Mouse (Mus musculus): ENCODE data around the gene Mrps21. TPM values are rescaled to one million over a fixed set of nuclear protein-coding genes. Genes with fewer than 3 reads are reported as not detected.
"Not testable (repeated sequence)": the region's sequence is repeated elsewhere in the genome, so short reads cannot be mapped to it uniquely, and the experiment has no call there.

Gene Mrps21
- 576 and 634 TPM in 2 replicates for polyA plus RNA-seq (2012; ENCODE audit: insufficient read depth, insufficient read length, missing spikeins)

DNA sequence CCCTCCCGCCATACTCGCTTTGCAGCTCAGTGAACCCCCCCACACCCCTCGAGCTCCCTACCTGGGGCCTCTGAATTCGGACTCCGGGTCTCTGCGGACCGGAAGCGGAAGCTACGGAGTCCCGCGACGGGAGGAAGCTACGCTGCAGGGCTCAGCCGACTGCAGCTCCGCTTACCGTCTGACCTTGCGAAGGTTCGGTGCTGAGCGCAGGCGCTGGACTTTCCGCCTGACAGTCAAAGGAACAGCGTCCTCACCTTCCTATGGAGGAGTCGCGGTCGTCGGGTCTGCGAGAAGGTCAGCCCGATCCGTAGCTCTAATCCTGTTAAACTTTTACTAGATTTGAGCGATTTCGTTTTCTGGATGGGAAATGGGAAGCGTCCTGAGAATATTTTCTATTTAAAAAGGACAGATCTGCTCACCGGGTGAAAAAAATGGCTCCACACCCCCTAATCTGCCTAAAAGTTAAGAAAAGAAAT is at the start of gene Mrps21:
Gene Mrps21, minus strand, starts transcription at position 128 of the 476 bp plus-strand sequence.
- peak within 1 kb of the TSS; percentile 74 for H3K27ac ChIP-seq (replicated peaks; ENCODE audit: low read depth, low read length)
- H3K4me3 ChIP-seq (ENCODE audit: insufficient read depth, low read depth, low read length) = peak within 1 kb of the TSS; percentile 88
- no peaks in the 10 kb centered on the region for H3K4me1 ChIP-seq (ENCODE audit: control insufficient read depth, insufficient read depth, insufficient read length, low read length)

DNA sequence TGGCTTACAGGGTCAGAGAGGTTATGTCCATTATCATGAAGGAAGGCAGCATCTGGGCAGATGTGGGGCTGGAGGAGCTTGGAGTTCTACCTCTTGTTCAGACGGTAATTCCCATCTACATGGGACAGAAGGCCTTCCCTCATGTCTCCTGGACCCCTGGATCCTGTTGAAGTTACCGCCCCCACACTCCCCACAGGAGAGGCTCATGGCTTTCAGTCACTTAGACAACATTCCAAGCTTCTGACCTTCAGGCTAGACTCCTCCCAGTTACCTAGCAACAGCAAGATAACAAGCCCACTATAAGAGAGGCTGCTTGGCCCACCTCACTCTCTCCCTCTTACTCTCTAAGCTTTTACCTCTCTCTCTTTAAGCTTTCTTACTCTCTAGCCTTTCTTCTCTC is 49.2 kb upstream of the Mrps21 start:
- not testable (repeated sequence) for H3K27ac ChIP-seq (replicated peaks; ENCODE audit: low read depth, low read length); H3K4me3 ChIP-seq (ENCODE audit: insufficient read depth, low read depth, low read length); H3K4me1 ChIP-seq (ENCODE audit: control insufficient read depth, insufficient read depth, insufficient read length, low read length)

DNA sequence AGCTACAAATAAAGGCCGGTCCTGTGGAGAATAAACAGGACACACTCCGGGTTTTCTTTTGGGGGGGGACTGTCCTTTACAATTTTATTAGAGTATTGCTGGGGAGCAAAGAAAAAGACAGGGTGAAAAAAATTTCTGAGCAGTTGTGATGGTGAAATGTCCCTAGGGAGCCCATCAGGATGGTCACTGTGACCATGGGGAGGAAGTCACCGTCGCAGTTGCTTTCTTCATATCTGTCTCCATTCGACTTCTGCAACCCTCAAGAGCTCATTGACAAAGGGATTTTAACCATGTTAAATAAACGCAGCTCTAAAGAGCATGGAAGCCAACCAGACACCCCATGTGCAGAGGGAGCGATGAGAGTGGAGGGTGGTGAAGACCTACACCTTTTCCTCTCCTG is 45.4 kb upstream of the Mrps21 start:
- Histone ChIP-seq H3K4me3 (ENCODE audit: insufficient read depth, low read depth, low read length) (no peak overlapping the region), H3K27ac (replicated peaks; ENCODE audit: low read depth, low read length) (no peak overlapping the region), H3K4me1 (ENCODE audit: control insufficient read depth, insufficient read depth, insufficient read length, low read length) (no peaks in the 10 kb centered on the region)

DNA sequence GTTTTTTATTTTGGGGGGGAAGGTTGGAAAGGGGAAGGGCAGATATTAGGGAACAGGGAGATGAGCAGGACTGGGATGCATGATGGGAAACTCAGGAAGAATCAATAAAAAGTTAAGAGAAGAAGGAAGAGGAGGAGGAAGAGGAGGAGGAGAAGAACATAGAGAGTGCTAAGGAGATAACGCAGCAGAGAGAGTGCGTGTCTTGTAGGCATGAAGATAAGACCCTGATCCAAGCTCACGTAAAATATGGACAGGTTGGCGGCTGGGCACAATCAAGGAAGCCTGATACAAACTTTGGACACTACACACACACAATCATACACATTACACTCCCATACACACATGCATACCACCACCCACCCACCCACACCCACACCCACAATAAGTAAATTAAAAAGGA is 43.4 kb upstream of the Mrps21 start:
- no peak overlapping the region for H3K4me3 ChIP-seq (ENCODE audit: insufficient read depth, low read depth, low read length)
- no peak overlapping the region for H3K27ac ChIP-seq (replicated peaks; ENCODE audit: low read depth, low read length)

DNA sequence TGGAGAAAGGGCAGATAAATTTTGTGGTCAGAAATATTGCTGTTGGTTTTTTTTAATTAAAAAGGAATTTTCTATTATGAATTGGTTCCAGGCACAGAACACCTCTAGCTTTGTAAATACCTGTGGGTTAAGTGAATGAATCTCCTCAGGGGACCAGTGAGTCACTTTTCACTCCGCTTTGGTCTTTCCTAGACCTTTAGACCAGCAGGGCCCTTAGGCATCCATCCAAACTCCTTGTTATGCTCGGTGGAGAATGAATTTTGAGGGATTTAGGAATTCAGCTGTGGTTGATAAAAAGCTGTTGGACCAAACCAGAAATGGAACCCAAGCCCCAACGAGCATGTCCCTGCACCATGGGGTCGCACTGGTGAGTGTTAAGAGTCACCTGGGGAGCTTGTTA is 36.3 kb upstream of the Mrps21 start:
- Histone ChIP-seq H3K4me1 (ENCODE audit: control insufficient read depth, insufficient read depth, insufficient read length, low read length) (peaks cover 8% of the 10 kb centered on the region), H3K4me3 (ENCODE audit: insufficient read depth, low read depth, low read length) (no peak overlapping the region), H3K27ac (replicated peaks; ENCODE audit: low read depth, low read length) (no peak overlapping the region)

More for the DNA sequence above, 43.4 kb upstream of the Mrps21 start:
- no peaks in the 10 kb centered on the region for H3K4me1 ChIP-seq (ENCODE audit: control insufficient read depth, insufficient read depth, insufficient read length, low read length)

DNA sequence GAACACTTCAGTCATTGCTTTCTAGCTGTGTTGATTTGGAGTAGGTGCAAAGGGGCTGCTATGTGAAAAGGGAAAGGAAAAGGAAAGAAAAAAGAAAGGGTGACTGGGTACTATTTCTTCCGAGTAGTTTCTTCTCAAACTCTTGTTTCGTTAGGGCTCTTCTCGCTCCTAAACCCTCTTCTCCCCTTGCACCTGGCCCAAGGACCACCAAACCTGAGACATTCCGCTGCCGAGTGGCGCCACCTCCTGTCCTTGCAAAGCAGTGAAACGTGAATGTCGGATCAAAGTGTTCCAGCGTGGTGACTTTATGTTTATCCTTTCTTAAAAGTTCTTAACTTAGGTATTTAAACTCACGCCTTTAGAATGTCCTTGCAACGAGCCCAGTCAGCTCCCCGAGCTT is 35.5 kb upstream of the Mrps21 start:
- Histone ChIP-seq H3K4me1 (ENCODE audit: control insufficient read depth, insufficient read depth, insufficient read length, low read length) (peaks cover 8% of the 10 kb centered on the region), H3K4me3 (ENCODE audit: insufficient read depth, low read depth, low read length) (peak overlapping the region; percentile 50), H3K27ac (replicated peaks; ENCODE audit: low read depth, low read length) (no peak overlapping the region)

DNA sequence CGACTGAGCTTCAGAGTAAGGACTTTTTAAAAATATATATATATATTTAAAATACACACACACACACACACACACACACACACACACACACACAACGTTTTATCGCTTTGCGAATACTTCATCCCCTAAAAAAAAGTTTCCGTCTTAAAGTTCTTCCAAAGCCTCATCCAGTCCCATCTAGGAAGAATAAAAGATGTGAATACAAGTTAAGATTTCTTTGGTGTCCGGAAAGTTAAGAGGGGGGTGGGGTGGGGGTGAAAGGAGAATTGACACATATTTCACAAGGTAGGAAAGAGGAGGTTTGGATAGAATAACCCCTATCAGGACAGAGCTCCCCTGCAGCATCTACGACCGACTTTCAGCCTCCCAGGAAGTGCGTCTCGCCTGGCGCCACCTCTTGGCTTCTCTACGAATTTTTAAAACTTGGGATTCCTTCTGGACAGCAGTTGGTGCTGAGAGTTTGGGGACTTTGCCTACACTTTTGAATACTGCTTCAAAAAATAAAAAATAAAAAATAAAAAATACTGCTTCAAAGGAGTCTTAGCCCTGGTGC is 34.7 kb upstream of the Mrps21 start:
- no peak overlapping the region for H3K27ac ChIP-seq (replicated peaks; ENCODE audit: low read depth, low read length)
- H3K4me1 ChIP-seq (ENCODE audit: control insufficient read depth, insufficient read depth, insufficient read length, low read length) = peaks cover 8% of the 10 kb centered on the region
- peak overlapping the region; percentile 50 for H3K4me3 ChIP-seq (ENCODE audit: insufficient read depth, low read depth, low read length)

DNA sequence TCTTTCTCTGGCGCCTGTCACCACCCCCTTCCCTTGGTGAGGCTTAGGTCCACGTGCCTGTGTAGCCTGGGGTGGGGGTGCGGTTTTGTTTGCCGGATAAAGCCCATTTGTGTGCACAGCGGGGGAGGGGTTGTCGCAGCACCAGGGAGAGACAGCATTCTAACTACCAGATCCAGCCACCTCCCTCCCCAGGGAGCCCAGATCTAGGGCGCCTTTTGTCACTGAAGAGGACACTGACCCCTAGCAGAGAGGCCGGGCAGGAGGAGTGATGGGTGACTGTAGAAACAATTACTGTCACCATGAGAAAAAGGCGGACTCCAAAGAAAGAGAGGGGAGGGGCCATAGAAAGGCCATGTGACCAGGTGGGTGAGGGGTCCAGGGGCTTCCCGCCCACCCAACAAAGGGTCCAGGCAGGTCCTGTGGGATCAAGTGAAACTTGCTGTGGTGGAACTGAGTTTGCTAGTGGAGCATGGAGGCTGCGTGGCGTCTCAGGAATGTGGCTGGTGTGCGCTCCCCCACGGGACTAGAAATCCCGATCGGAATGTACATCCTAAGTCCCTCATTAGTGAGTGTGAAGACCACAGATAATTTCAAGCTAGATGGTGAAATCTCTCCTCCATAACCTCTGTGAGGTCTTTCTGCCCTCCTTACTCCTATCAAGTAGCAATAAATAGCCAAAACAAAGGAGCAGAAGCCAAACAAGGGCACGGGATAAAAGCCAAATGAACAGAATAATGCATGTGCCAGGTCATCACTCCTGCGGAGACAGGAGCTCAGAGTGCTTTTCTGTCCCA is 34.0 kb upstream of the Mrps21 start:
- H3K4me1 ChIP-seq (ENCODE audit: control insufficient read depth, insufficient read depth, insufficient read length, low read length) = peaks cover 8% of the 10 kb centered on the region
- no peak overlapping the region for H3K27ac ChIP-seq (replicated peaks; ENCODE audit: low read depth, low read length)
- peak overlapping the region; percentile 39 for H3K4me3 ChIP-seq (ENCODE audit: insufficient read depth, low read depth, low read length)

DNA sequence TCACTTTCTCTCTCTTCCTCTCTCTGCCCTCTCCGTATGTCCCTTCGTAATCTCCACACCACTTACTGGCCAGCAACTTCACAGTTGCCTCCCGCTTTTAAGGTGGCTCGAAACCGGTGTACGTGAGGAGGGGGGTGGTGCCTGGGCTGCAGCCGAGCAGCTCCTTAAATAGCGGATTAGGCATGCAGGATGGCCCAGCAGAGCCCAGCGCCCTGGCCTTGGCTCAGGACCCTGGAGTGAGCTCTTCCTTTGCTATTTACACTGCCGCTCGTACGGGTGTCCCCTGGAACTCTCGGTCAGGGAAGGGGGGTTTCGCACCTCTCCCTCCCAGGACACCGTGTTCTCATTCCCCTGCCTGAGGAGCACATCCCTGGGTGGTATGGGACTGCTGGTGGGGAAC is 33.2 kb upstream of the Mrps21 start, which contains the start of gene Car14:
Gene Car14, minus strand, starts transcription at position 124 of the 400 bp plus-strand sequence.
- Histone ChIP-seq H3K4me3 (ENCODE audit: insufficient read depth, low read depth, low read length) (peak within 1 kb of the TSS; percentile 39), H3K4me1 (ENCODE audit: control insufficient read depth, insufficient read depth, insufficient read length, low read length) (peaks cover 8% of the 10 kb centered on the region), H3K27ac (replicated peaks; ENCODE audit: low read depth, low read length) (0 out of 2 replicates have a peak within 1 kb of the TSS, but pooled peaks have one; percentile 1)

DNA sequence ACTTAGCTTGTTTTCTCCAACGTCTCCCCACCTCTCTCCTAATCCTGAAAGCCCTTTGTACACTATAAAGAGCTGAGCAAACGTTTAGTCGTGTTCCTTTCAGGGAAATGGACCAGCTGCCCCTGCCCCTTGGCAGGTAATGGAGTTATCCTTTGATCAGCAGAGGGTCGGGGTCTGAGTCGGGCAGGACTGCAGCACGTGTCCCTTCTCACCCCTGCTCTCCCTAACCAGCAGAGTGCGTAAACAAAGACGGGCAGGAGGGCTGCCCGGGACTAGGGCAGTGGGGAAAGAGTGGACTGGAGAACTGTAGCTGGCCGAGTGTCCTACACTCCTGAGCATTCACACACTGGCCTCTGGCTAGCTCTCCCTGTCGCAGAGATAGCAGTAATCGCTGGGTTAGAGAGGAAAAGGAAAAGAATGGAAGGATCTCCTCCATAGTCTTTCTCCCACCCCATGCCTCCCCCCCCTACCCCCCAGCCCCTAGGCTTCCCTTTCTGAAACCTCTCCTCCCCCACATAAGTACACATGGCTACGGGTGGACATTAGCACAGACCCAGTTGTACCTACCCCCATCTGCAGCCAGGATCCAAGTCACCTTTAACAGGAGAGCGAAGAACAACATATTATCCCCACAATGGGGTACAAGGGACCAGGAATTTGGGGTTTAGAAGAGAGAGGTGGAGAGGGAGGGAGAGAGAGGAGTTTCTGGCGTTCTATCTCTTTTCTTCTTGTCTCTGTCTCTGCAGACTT is 32.6 kb upstream of the Mrps21 start:
- H3K4me3 ChIP-seq (ENCODE audit: insufficient read depth, low read depth, low read length) = peak overlapping the region; percentile 39
- H3K27ac ChIP-seq (replicated peaks; ENCODE audit: low read depth, low read length) = 0 out of 2 replicates have a peak overlapping the region, but pooled peaks have one; percentile 1
- H3K4me1 ChIP-seq (ENCODE audit: control insufficient read depth, insufficient read depth, insufficient read length, low read length) = peaks cover 8% of the 10 kb centered on the region

DNA sequence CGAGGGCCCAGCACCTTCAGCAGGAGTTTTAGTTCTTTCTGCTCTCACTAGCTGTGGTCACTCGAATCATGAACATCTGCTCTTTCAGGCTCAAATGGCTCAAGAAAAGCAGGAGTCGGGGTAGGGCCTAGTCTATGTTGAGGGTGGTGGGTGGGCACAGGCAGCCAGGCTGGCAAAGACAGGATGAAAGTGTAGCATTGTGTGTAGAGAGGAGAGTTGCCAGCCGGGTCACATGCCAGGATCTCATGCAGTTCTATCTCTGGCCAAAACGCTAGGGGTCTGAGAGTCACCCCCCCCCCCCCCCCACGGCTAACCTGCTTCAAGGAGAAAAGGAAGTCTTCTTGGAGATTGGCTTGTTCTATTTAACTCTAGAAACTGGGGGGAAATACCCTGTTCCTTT is 31.3 kb upstream of the Mrps21 start:
- peaks cover 8% of the 10 kb centered on the region for H3K4me1 ChIP-seq (ENCODE audit: control insufficient read depth, insufficient read depth, insufficient read length, low read length)
- no peak overlapping the region for H3K4me3 ChIP-seq (ENCODE audit: insufficient read depth, low read depth, low read length)
- H3K27ac ChIP-seq (replicated peaks; ENCODE audit: low read depth, low read length) = peak overlapping the region; percentile 48

DNA sequence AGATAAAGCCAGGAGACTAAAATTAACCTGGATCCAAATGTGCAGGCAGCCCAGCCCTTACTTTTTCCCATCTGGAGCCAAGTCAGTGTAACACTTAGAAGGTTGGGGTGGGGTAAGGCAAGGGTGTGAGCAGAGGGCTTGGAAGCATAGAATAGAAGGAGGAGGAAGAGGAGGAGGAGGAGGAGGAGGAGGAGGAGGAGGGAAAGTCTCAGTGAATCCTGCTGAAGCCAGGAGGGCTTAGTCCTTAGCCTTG is 31.0 kb upstream of the Mrps21 start:
- H3K4me3 ChIP-seq (ENCODE audit: insufficient read depth, low read depth, low read length) = no peak overlapping the region
- H3K4me1 ChIP-seq (ENCODE audit: control insufficient read depth, insufficient read depth, insufficient read length, low read length) = peaks cover 8% of the 10 kb centered on the region
- H3K27ac ChIP-seq (replicated peaks; ENCODE audit: low read depth, low read length) = peak overlapping the region; percentile 48

DNA sequence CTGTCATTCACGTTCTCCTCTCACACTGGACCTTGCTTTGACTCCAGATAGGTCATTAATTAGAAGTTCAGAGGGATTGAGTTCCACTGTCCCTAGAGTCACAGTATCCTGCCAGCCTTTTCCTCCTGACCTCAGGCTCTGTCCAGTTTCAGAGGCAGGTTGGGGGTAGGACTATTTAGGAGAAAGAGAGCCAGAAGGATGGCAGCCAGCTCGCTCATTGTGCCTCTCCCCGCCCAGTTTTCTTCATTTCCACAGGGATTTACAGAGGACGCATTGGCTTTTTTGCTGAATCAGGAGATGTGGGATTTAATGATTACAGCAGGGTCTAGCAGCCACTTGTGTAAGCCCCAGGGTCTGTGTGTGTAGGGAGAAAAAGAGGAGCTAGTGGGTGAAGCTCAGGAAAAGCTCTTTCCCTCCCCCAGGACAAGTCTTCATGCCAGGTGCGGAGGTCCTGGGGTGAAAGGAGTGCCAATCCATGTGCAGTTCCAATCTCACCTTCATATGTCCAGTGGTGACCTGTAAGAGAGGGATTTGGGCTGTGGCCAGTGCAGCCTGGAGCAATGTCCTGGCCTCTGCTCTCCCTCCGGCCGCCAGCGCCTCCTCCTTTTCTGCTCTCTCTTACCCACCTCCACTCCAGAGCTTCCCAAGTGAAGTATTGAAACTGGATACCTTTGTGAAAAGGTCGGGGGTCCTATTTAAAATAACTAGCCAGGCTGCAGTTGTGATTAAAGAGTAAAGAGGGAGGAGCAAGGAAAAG is 30.5 kb upstream of the Mrps21 start:
- H3K4me3 ChIP-seq (ENCODE audit: insufficient read depth, low read depth, low read length) = 0 out of 2 replicates have a peak overlapping the region, but pooled peaks have one; percentile 15
- peak overlapping the region; percentile 89 for H3K27ac ChIP-seq (replicated peaks; ENCODE audit: low read depth, low read length)
- H3K4me1 ChIP-seq (ENCODE audit: control insufficient read depth, insufficient read depth, insufficient read length, low read length) = peaks cover 8% of the 10 kb centered on the region

DNA sequence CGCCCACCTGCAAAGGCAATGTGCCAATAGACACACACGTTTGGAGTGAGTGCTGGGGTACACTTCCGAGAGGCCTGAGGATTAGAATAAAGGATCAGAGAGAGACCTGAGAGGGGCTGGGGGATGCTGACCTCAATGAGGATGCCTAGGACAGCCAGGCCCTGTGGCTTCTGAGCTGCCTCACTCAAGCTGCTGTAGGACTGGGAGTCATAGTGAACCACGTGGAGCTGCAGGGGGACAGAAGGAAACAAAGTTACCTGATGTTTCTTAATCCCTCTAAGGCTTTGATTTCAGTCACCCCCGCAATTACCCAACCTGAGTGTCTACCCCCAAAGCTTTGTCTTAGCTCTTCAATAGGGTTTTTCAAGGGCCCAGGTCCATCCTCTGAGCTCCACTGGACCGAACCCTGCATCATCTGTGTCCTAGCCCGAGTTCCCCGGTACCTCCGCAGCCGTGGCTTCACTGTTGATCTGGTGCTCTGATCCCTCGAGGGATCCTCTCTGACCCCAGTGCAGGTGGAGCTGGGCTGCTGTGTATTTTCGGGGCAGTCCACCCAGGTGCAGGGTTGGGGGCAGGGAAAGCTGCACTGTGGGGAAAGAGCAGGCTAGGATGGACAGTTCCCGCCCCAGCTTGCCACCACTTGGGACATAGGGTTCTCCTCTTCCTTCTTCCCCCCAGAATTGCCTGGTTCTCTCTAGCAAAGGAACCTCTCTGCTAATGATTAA is 28.6 kb upstream of the Mrps21 start:
- peaks cover 5% of the 10 kb centered on the region for H3K4me1 ChIP-seq (ENCODE audit: control insufficient read depth, insufficient read depth, insufficient read length, low read length)
- H3K27ac ChIP-seq (replicated peaks; ENCODE audit: low read depth, low read length) = no peak overlapping the region
- no peak overlapping the region for H3K4me3 ChIP-seq (ENCODE audit: insufficient read depth, low read depth, low read length)

Data from brown adipose tissue, adult 24 weeks (tissue).